Mouse (Mus musculus): ENCODE measurements around the gene Rasl10a.

Rasl10a gene

GRCm38 (mm10) chr11:5057856-5058641, at the start of gene Rasl10a:
TSS of gene Rasl10a (plus strand) at chr11:5058128.
- no peak for DNase-seq (ENCODE audit: low spot score)

DNA sequence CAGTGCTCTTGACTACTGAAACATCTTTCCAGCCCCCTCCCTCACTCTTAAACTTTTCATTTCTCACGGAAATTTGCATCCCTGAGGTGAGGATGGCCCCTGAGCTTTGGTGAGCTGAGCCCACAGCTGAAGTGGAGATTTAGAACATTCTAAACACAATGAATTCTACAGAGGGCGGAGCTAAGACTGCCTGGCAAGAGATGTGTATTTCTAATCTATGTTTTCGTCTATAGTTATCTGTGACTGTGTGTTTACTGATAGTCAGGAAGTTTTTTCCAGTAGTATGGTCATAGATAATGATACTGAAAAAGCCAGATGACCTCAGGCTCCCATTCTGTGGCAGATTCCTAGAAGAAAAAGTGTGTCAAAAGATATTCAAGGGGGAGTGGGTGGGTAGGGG, 49.1 kb upstream of the Rasl10a start:
- DNase-seq (ENCODE audit: low spot score): no peak

- peak; percentile 25 for DNase-seq (ENCODE audit: low spot score)
Measured at GRCm38 (mm10) chr11:5009354-5010074, 48.4 kb upstream of the Rasl10a start.

GRCm38 (mm10) chr11:5010205-5010604, 47.7 kb upstream of the Rasl10a start:
- DNase-seq (ENCODE audit: low spot score): no peak

GRCm38 (mm10) chr11:5011480-5011879, 46.4 kb upstream of the Rasl10a start:
- no peak for DNase-seq (ENCODE audit: low spot score)

GRCm38 (mm10) chr11:5012213-5012715, 45.7 kb upstream of the Rasl10a start:
- DNase-seq (ENCODE audit: low spot score): no peak

DNA sequence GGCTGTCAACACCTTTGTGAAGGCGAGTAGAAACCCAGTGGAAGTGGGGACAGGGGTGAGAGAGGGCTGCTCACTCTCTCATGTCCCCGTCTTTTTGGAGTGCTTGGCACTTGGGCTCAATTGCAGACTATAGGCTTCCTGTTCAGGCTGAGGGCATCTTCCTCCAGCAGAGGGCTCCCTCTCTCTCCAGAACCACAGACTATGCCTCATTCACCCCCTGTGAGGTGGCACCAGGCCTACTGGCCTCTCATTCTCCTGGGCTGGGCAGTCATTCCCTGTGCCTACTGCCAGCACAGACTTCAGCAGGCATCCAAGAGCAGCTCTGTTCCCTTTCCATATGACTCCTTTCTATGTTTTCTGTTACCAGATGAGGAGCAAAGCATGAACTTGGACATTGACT, 42.2 kb upstream of the Rasl10a start:
- no peak for DNase-seq (ENCODE audit: low spot score)

DNA sequence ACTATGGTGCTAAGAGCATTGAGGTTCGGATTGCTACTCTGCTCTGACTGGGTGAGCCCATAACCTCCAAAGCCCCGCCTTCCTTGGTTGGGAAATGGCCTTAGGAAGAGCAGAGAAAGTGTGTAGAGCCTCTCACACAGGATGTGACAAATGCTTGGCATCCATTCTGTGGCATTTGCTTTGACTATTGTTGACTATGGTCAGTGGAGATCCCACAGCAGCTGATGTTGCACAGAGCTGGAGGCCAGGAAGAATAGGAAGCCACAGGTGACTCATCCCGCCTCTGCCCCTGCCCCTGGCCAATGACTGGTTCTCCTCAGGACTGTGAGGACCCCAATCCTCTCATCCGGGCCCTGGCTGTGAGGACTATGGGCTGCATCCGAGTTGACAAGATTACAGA, 41.6 kb upstream of the Rasl10a start:
- DNase-seq (ENCODE audit: low spot score): no peak

GRCm38 (mm10) chr11:5017506-5017905, 40.4 kb upstream of the Rasl10a start:
- DNase-seq (ENCODE audit: low spot score): no peak

DNA sequence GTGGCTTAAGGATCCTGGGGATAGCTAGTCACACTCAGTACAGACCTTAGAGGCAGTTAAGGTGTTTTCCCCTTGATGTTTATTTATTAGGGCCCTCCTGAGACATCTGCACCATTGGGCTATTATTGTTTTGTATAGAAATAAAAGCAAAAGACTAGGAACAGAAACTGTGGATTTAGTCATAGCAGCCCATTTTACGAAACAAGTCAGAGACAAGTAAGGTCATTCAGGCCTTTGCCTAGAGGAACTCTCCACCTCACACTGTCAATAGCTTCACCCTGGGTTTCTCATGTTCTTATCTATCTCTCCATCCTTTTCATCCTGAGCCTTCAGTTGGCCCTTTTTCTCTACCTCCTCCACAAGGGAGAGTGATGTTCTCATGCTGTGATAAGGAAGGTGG, 32.8 kb upstream of the Rasl10a start:
- DNase-seq (ENCODE audit: low spot score): no peak

GRCm38 (mm10) chr11:5028228-5028627, 29.7 kb upstream of the Rasl10a start:
- DNase-seq (ENCODE audit: low spot score): no peak

DNA sequence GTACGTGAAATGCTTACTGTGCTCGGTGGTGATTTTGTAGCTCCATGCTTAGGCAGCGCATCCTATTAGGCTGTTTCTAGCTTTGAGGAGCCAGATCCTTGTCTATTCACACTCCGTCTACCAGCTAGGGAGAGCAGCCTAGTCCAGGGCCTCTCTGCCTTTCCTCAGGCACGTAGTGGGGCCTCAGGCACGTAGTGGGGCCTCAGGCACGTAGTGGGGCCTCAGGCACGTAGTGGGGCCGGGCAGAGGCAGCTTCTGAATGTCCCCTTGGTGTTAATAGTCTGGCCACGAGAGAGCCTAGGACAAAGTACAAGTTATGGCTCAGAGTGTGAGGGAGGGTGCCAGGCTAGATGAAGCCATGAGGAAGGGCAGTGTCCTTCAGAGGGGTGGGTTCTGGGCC, 25.2 kb upstream of the Rasl10a start:
- DNase-seq (ENCODE audit: low spot score): no peak

DNA sequence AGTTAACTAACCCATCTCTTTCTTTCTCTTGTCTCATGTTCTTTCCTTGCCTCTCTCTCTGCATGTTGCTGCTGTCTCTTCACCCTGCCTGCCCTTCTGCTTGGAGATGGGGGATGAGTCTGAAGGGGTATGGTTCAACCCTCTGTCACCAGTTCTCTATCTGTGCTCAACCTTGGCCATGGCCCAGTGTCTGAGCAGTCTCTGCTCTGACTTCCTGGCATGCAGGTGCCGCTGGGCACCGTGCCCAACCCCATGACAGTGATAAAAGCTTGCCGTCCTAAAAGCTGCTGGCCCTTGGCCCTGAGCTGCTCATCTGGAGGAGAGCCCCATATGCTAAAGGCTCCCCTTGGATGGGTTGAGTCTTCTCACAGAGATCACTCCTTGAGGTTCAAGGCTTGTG, 24.8 kb upstream of the Rasl10a start:
- no peak for DNase-seq (ENCODE audit: low spot score)

DNA sequence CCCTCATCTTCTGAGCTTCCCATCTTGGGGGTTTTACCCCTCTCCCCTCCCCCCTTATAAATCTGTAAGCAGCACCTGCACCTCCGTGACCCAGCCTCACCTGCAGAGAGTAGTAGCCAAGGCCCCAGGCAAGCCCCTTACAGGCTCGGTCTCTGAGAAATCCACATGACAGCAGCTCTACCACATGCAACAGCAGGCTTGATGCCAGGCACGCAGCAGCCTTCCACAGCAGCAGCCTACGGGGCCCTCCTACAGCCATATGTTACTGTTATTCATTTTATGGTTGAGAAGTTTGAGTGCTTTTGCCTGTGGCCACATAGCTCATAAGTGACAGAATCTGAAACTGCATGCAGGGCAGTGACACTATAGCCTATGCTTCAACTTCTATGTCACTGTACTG, 22.5 kb upstream of the Rasl10a start:
- DNase-seq (ENCODE audit: low spot score): no peak

GRCm38 (mm10) chr11:5037146-5037854, 20.6 kb upstream of the Rasl10a start:
- no peak for DNase-seq (ENCODE audit: low spot score)

- no peak for DNase-seq (ENCODE audit: low spot score)
Measured at GRCm38 (mm10) chr11:5040585-5040984, 17.3 kb upstream of the Rasl10a start.

- no peak for DNase-seq (ENCODE audit: low spot score)
Measured at GRCm38 (mm10) chr11:5041144-5041780, 16.7 kb upstream of the Rasl10a start.

DNA sequence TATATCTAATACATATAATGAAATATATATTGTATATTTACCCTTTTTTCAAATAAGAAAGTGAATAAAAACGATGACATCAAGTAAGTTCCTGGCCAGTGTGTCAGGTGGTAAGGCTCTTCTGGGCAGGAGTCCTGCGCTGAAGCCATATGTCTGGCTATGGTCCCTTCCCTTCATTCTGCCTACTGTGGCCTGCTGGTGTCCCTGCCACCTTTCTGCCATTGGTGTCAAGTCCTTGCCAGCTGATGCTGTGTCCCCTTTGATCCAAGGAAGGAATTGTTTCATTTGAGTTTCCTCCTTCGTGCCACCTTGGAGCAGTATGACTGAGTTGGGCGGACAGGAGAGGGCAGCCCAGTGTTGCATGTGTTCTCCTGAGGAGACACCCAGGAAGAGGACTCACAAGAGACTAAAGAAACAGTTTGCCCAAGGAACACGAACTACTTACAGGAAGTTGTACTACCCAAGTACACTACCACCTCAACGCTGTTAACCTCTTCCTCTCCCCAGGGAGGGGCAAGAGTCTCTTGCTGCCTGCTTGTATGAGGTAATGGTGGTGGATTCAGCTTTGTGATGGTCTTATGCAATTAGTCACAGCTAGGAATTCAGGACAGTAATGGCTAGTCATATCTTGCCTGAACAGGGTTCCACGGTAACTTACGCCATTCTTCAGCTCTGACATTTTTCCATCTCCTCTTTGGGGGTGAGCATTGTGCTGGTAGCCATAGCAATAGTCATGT, 15.1 kb upstream of the Rasl10a start:
- DNase-seq (ENCODE audit: low spot score): no peak

GRCm38 (mm10) chr11:5046321-5046926, 11.5 kb upstream of the Rasl10a start:
- DNase-seq (ENCODE audit: low spot score): no peak

- DNase-seq (ENCODE audit: low spot score): no peak
Measured at GRCm38 (mm10) chr11:5051629-5052028, 6.3 kb upstream of the Rasl10a start.

GRCm38 (mm10) chr11:5052200-5052854, 5.6 kb upstream of the Rasl10a start:
- DNase-seq (ENCODE audit: low spot score): no peak

All from spleen, adult 12 weeks (tissue).